Mouse (Mus musculus): ENCODE measurements around the gene Coq5. TPM values are rescaled to one million over a fixed set of nuclear protein-coding genes. Genes with fewer than 3 reads are reported as not detected.

Coq5 gene
- polyA plus RNA-seq, 1 experiment from 2014 or later = 58.2 TPM

Other genes with a start within 250 kb of the Coq5 start
- 22.0 and 33.1 TPM in 2 replicates for gene Gm10401, start 181.4 kb upstream of the Coq5 start, polyA plus RNA-seq (2014; fragmentation: Nextera tagmentation; extraction: Ambion mirVana)
- 30.1 and 31.5 TPM in 2 replicates for gene Acads, start 160.3 kb upstream of the Coq5 start, polyA plus RNA-seq (2014; fragmentation: Nextera tagmentation; extraction: Ambion mirVana)
- 81.2 and 83.3 TPM in 2 replicates for gene Unc119b, start 144.7 kb upstream of the Coq5 start, polyA plus RNA-seq (2014; fragmentation: Nextera tagmentation; extraction: Ambion mirVana)
- 56.3 and 56.4 TPM in 2 replicates for gene Mlec, start 121.5 kb upstream of the Coq5 start, polyA plus RNA-seq (2014; fragmentation: Nextera tagmentation; extraction: Ambion mirVana)
- 1.2 and 1.5 TPM in 2 replicates for gene Cabp1, start 85.3 kb upstream of the Coq5 start, polyA plus RNA-seq (2014; fragmentation: Nextera tagmentation; extraction: Ambion mirVana)
- 98.4 and 105 TPM in 2 replicates for gene Pop5, start 43.8 kb upstream of the Coq5 start, polyA plus RNA-seq (2014; fragmentation: Nextera tagmentation; extraction: Ambion mirVana)
- 109 and 110 TPM in 2 replicates for gene Rnf10, start 6.8 kb upstream of the Coq5 start, polyA plus RNA-seq (2014; fragmentation: Nextera tagmentation; extraction: Ambion mirVana)
- 1,518 and 1,534 TPM in 2 replicates for gene Dynll1, start 21.3 kb downstream of the Coq5 start, polyA plus RNA-seq (2014; fragmentation: Nextera tagmentation; extraction: Ambion mirVana)
- gene Srsf9, start 47.5 kb downstream of the Coq5 start, polyA plus RNA-seq (2014; fragmentation: Nextera tagmentation; extraction: Ambion mirVana) = 373 and 388 TPM in 2 replicates
- 51.5 and 51.6 TPM in 2 replicates for gene Gatc, start 61.5 kb downstream of the Coq5 start, polyA plus RNA-seq (2014; fragmentation: Nextera tagmentation; extraction: Ambion mirVana)
- 56.4 and 59.4 TPM in 2 replicates for gene Triap1, start 61.6 kb downstream of the Coq5 start, polyA plus RNA-seq (2014; fragmentation: Nextera tagmentation; extraction: Ambion mirVana)
- gene Cox6a1, start 69.3 kb downstream of the Coq5 start, polyA plus RNA-seq (2014; fragmentation: Nextera tagmentation; extraction: Ambion mirVana) = 674 and 731 TPM in 2 replicates
- gene Msi1, start 149.9 kb downstream of the Coq5 start, polyA plus RNA-seq (2014; fragmentation: Nextera tagmentation; extraction: Ambion mirVana) = 202 and 219 TPM in 2 replicates
- not detected in 2 replicates for gene Pla2g1b, start 186.6 kb downstream of the Coq5 start, polyA plus RNA-seq (2014; fragmentation: Nextera tagmentation; extraction: Ambion mirVana)
- gene Sirt4, start 205.1 kb downstream of the Coq5 start, polyA plus RNA-seq (2014; fragmentation: Nextera tagmentation; extraction: Ambion mirVana) = 20.6 and 22.0 TPM in 2 replicates
- 11.9 and 12.3 TPM in 2 replicates for gene Pxn, start 227.0 kb downstream of the Coq5 start, polyA plus RNA-seq (2014; fragmentation: Nextera tagmentation; extraction: Ambion mirVana)